Mouse (Mus musculus) heart, adult 2 months (tissue): Measurements from ENCODE around the gene Eno4.

Experiments used
- CTCF ChIP-seq: fragments of 200-600 bp; IDR thresholded peaks from 2 replicates; pipeline ENCODE4 v1.8.1; 2022; ENCODE audit warnings: antibody characterized with exemption, mild to moderate bottlenecking, moderate library complexity
- EP300 ChIP-seq: fragments of 200-500 bp; IDR thresholded peaks from 2 replicates; pipeline ENCODE4 v1.6.1; 2011; ENCODE audit warnings: low read depth, low read length, control low read depth; ENCODE audit not compliant: insufficient read depth
- POLR2A ChIP-seq: fragments of 200-500 bp; IDR thresholded peaks from 2 replicates; pipeline ENCODE4 v1.6.1; 2011; ENCODE audit warnings: mild to moderate bottlenecking, low read depth, low read length, control low read depth; ENCODE audit not compliant: insufficient read depth

DNA sequence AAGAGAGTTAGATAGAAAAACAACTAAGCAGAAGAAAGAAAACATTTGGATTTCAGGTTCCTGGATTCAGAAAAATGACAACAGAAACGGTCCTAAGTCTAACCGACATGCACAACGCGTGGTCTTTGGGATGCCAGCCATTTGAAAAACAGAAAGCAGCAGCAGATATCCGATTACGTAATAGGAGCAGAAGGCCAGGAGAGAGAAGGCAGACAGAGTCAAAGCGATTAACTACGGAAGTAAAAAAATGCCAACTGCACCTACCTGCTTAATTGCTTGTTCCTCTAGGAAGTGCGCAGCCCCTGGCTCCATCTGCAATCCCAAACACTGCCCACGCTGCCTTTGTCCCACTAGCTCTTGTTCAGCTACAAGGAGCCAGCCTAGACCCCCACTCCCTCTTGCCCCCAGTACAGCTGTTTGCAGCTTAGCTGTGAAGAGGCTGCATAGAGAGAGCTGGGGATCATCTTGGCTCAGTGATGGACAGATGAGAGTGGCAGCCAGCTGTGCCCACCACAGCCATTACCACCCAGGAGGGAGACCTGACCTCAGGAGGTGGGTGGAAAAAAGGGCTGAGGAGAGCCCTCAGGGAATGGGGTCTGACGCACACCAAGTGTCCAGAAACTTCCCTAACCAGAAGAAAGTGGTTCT, 32.1 kb downstream of the Eno4 start:
- no peak for TF ChIP-seq CTCF
- no peak for TF ChIP-seq POLR2A
- no peak for TF ChIP-seq EP300
